Mouse (Mus musculus): ENCODE measurements around the gene Ptprn2.

- TF ChIP-seq POLR2A (IDR thresholded peaks at IDR 0.05; ENCODE audit: borderline replicate concordance, extremely low read depth, insufficient read depth, insufficient read length, poor library complexity, severe bottlenecking): no peak
- TF ChIP-seq CTCF (IDR thresholded peaks at IDR 0.05; ENCODE audit: borderline replicate concordance, extremely low read depth, insufficient read depth, insufficient read length): no peak
Observed at GRCm38 (mm10) chr12:116778095-116779090, 292.9 kb downstream of the Ptprn2 start.
